Comparison of ENCODE assay signal across 11 mouse cellular contexts in genomic region chr4:82815296-82815695, GRCm38 (mm10). TPM values are rescaled to one million over a fixed set of nuclear protein-coding genes. Genes with fewer than 3 reads are reported as not detected.
DNase-seq lines count a peak whose midpoint lies in the region; ATAC-seq lines count a peak whose summit lies in the region.
"Had no signal": no experiment of that assay in that cellular context is flagged by ENCODE, and none has a peak within 500 bp of the region (broad histone marks: within the 10 kb centered on the region; RNA-seq: fewer than 3 reads in every experiment).

No protein-coding gene starts in this region.

- peak; percentile 37 for DNase-seq in embryo, embryonic 10 days (ENCODE audit: low spot score)
- DNase-seq in embryo, embryonic 9.5 days (ENCODE audit: extremely low spot score), result no peak
- peak; percentile 21 for DNase-seq in left cerebral cortex, postnatal 4 days
- DNase-seq in left cerebral cortex, adult 8-10 months (ENCODE audit: low spot score in 2 of 2), result no peak
- peak; percentile 18 for DNase-seq in embryonic facial prominence, embryonic 11.5 days (ENCODE audit: low spot score)
- no peak for DNase-seq in frontal cortex, postnatal 36 days (ENCODE audit: low spot score in 2 of 2)
- no peak for DNase-seq in urinary bladder, adult 2 months (ENCODE audit: low spot score)
- DNase-seq: cerebellum, adult 8-10 months had no signal

- H3K27me3 ChIP-seq in embryonic facial prominence, embryonic 11.5 days (ENCODE audit: control insufficient read depth, insufficient read depth, low read length), result no peaks in the 10 kb centered on the region

- H3K4me2 ChIP-seq in embryonic facial prominence, embryonic 11.5 days (ENCODE audit: low read depth, low read length), result no peak overlapping the region

- ATAC-seq in embryonic facial prominence, embryonic 11.5 days (replicated peaks; ENCODE audit: insufficient number of reproducible peaks, low FRiP score, low TSS enrichment, low read depth), result no peak
- ATAC-seq in megakaryocyte, adult 5-6 weeks (ENCODE audit: poor library complexity, severe bottlenecking), result peak; percentile 38; the same call in 1 of the 2 replicates
- ATAC-seq: intestine, postnatal 0 days had no signal

- H3K27ac ChIP-seq in embryonic facial prominence, embryonic 11.5 days (replicated peaks; ENCODE audit: low read depth, low read length), result no peak overlapping the region
- H3K27ac ChIP-seq: macrophage had no signal

- H3K36me3 ChIP-seq in embryonic facial prominence, embryonic 11.5 days (replicated peaks; ENCODE audit: control insufficient read depth, insufficient read depth, low read depth, low read length), result no peaks in the 10 kb centered on the region

- H3K4me3 ChIP-seq in embryonic facial prominence, embryonic 11.5 days (ENCODE audit: low read depth, low read length), result no peak overlapping the region

- WGBS in embryonic facial prominence, embryonic 11.5 days, result 61% methylated on average over 4 of the region's 4 CpGs

- no peak overlapping the region for H3K9ac ChIP-seq in embryonic facial prominence, embryonic 11.5 days (replicated peaks; ENCODE audit: low read length)

- H3K9me3 ChIP-seq in embryonic facial prominence, embryonic 11.5 days (replicated peaks; ENCODE audit: control insufficient read depth, low read length), result no peaks in the 10 kb centered on the region

- intact Hi-C loops in left cerebral cortex, postnatal 4 days (cut with DNase I), result no loop called here

- no peaks in the 10 kb centered on the region for H3K4me1 ChIP-seq in embryonic facial prominence, embryonic 11.5 days (ENCODE audit: control insufficient read depth, insufficient read depth, low read length)

RNA-seq across cellular contexts. Expression of gene Zdhhc21, which starts 44.5 kb away (rescaled TPM):
- total RNA-seq in left cerebral cortex, postnatal 4 days (2021), result 10 to 100 TPM; 42.6 to 47.0 TPM
- total RNA-seq in left cerebral cortex, adult 8-10 months (2022), result 10 to 100 TPM; 49.9 to 65.6 (median 58.2) TPM
- polyA plus RNA-seq in embryonic facial prominence, embryonic 11.5 days (2014; fragmentation: Nextera tagmentation; extraction: Ambion mirVana), result 11.5 and 13.8 TPM in 2 replicates
- total RNA-seq in megakaryocyte, adult 5-6 weeks (2015), result 33.4 and 38.2 TPM in 2 replicates
- total RNA-seq in megakaryocyte, adult 5-6 weeks (2017), result 24.7 and 33.2 TPM in 2 replicates
- polyA plus RNA-seq in urinary bladder, adult 2 months (2012; rRNA removed), result 7.1 and 8.6 TPM in 2 replicates

Comparison
In these comparisons a context has a peak if more than half of its experiments do, and no peak if none do; other contexts are left out.
1. DNase-seq: peak in embryo, embryonic 10 days (single experiment), left cerebral cortex, postnatal 4 days (single experiment) and embryonic facial prominence, embryonic 11.5 days (single experiment); none in embryo, embryonic 9.5 days (single experiment), left cerebral cortex, adult 8-10 months (0 of 2), frontal cortex, postnatal 36 days (0 of 2) and urinary bladder, adult 2 months (single experiment).